Mouse (Mus musculus) layer of hippocampus, adult 2 months (tissue): ENCODE data around the gene Rad51b. TPM values are rescaled to one million over a fixed set of nuclear protein-coding genes. Genes with fewer than 3 reads are reported as not detected.

Experiments
- DNase-seq, 2 experiments: peaks; one replicate each; pipeline ENCODE4 v3.0.0; 2022; ENCODE audit warnings: low spot score in 2 of 2
- H3K27ac ChIP-seq: fragments of 200-600 bp; 2 replicates; pipeline ENCODE4 v1.8.1; 2022
- H3K4me3 ChIP-seq: fragments of 200-600 bp; 2 replicates; pipeline ENCODE4 v1.8.1; 2022; ENCODE audit warnings: mild to moderate bottlenecking
- CTCF ChIP-seq: fragments of 200-600 bp; conservative IDR thresholded peaks from 2 replicates; pipeline ENCODE4 v1.8.1; 2022; ENCODE audit warnings: antibody characterized with exemption, mild to moderate bottlenecking, moderate library complexity
- total RNA-seq, 2 experiments: library from RNA; stranded (reverse); gene quantifications; 2 replicates each; pipeline ENCODE4 v1.2.3; 2021

The Rad51b gene
- total RNA-seq, 2 experiments from 2014 or later, result 0.18 TPM; not detected in 1

- Histone ChIP-seq H3K27ac (no peak overlapping the region), H3K4me3 (no peak overlapping the region)
- TF ChIP-seq CTCF, result no peak
- no peak for DNase-seq
Measured at GRCm38 (mm10) chr12:79403992-79404391, 106.9 kb downstream of the Rad51b start.

- TF ChIP-seq CTCF, result no peak
Measured at GRCm38 (mm10) chr12:79404494-79404893, 107.4 kb downstream of the Rad51b start.

GRCm38 (mm10) chr12:79408677-79409076, 111.6 kb downstream of the Rad51b start:
- Histone ChIP-seq H3K27ac (no peak overlapping the region), H3K4me3 (no peak overlapping the region)
- TF ChIP-seq CTCF, result no peak
- no peak for DNase-seq

More at GRCm38 (mm10) chr12:79404494-79404893, 107.4 kb downstream of the Rad51b start:
- Histone ChIP-seq H3K4me3 (no peak overlapping the region), H3K27ac (no peak overlapping the region)
- DNase-seq, result no peak

GRCm38 (mm10) chr12:79409126-79409860, 112.2 kb downstream of the Rad51b start:
- no peak for DNase-seq
- no peak overlapping the region for H3K4me3 ChIP-seq

GRCm38 (mm10) chr12:79412894-79413507, 115.9 kb downstream of the Rad51b start:
- no peak for DNase-seq
- no peak overlapping the region for H3K4me3 ChIP-seq
- H3K27ac ChIP-seq, result no peak overlapping the region
- TF ChIP-seq CTCF, result no peak

More at GRCm38 (mm10) chr12:79409126-79409860, 112.2 kb downstream of the Rad51b start:
- H3K27ac ChIP-seq, result no peak overlapping the region
- no peak for TF ChIP-seq CTCF

- TF ChIP-seq CTCF, result no peak
- Histone ChIP-seq H3K27ac (no peak overlapping the region), H3K4me3 (no peak overlapping the region)
- no peak for DNase-seq
Measured at GRCm38 (mm10) chr12:79417360-79417759, 120.3 kb downstream of the Rad51b start.

GRCm38 (mm10) chr12:79420605-79421004, 123.5 kb downstream of the Rad51b start:
- DNase-seq, result no peak
- no peak overlapping the region for H3K4me3 ChIP-seq
- TF ChIP-seq CTCF, result no peak

DNA sequence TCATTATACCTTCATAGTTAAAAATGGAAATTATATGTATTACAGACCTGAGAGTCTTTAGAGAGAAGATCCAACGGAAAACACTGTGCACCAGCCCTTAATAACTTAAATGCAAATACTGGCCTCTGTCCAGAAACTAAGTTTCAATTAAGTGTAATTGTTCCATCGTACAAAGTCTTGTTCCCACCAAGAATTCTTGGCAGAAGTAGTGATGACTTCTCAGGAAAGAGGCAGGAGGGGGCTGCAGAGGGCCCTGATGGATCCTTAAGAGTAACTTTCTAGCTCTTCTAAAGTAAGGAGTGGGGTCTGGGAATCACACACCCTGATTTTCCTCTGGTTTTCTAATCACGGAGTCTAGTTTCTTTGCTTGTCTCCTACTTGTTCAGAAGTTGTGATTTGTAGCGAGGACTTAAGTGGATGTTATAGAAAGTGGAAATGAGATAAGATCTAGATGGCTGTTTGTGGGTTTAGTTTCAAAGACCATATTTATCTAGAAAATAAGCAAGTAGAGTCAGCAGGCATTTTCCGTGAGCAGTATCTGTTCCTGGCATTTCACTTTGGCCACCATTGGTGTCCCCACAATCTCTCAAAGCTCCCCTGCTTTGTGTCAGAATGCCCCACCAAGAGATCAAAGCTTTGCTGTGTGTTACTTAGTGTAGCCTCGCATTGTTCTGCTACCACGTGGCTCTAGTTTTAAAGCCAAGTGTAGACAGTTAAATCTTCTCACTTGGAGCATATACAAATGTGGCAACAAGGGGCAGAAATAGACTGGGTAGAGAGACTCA, 132.6 kb downstream of the Rad51b start:
- no peak for TF ChIP-seq CTCF
- Histone ChIP-seq H3K27ac (no peak overlapping the region), H3K4me3 (no peak overlapping the region)
- DNase-seq, result no peak

More at GRCm38 (mm10) chr12:79420605-79421004, 123.5 kb downstream of the Rad51b start:
- no peak overlapping the region for H3K27ac ChIP-seq

DNA sequence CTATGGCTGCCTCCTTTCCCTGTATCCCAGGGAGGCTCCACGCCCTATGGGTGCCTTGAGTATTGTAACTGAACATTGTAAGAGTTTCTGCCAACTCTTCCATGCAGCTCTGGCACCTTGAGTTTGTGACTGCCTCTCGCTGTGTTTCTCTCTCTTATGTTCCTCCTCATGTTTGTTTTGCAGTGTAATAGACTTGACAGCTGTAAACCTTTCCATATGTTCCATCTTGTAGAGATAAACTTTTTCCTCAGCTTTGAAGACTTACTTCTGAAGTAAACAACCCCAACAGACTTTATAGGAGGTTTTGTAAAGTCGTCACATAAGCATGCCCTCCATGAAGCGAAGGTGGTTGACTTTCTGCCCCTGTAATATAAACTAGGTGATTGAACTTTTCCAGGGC, 134.1 kb downstream of the Rad51b start:
- Histone ChIP-seq H3K4me3 (no peak overlapping the region), H3K27ac (no peak overlapping the region)
- no peak for TF ChIP-seq CTCF
- DNase-seq, result no peak

DNA sequence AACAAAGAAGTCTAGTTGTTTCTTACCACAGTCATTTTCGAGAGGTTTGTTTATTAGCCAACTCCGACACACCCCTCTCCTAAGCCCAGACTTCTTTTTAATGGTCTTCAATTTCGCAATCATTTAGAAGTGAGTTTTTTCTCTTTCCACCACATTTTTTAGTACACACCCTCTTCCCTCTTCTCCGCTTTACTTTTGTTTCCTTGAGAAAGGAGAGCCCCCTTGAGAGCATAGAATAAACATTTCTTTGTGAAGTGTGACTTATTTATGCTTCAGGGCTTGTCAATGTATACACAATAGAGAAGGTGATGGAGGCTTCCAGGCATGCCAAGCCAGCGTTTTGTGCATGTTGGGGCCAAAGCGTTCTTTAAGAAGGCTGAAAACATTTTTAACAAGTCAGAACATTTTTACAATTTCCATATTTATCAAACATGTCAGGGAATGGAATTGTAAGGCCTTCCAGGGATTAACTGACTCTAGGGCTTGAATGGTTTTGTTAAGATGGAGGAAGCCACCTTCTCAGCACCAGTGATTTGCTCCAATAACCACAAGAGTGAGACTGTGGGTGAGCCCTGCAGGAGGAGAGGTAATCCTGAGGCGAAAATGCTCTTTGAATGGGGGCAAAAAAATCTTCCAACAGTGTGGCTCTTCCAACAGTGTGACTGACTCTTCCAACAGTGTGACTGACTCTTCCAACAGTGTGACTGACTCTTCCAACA, 136.8 kb downstream of the Rad51b start:
- DNase-seq, result no peak
- TF ChIP-seq CTCF, result no peak

DNA sequence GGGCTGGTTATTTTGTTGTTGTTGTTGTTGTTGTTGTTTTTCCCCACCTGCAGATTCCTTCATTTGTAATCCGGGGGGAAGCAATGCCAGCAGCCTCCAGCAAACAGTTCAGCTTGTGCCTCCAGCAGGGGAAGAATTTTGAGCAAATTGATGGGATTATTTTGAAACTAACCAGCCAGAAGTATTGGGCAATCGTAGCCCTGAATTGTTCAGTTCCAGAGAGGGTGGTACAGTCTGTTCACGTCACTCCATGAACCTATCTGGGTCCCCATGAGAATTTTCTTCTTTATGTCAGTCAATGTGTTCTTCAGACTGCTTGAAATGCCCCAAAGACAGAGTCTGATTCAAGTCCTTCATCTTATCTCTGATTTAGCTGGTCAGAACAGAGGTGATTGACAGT, 138.4 kb downstream of the Rad51b start:
- Histone ChIP-seq H3K4me3 (no peak overlapping the region), H3K27ac (no peak overlapping the region)
- TF ChIP-seq CTCF, result no peak
- DNase-seq, result no peak

More for the DNA sequence above, 136.8 kb downstream of the Rad51b start:
- no peak overlapping the region for H3K27ac ChIP-seq
- H3K4me3 ChIP-seq, result no peak overlapping the region

DNA sequence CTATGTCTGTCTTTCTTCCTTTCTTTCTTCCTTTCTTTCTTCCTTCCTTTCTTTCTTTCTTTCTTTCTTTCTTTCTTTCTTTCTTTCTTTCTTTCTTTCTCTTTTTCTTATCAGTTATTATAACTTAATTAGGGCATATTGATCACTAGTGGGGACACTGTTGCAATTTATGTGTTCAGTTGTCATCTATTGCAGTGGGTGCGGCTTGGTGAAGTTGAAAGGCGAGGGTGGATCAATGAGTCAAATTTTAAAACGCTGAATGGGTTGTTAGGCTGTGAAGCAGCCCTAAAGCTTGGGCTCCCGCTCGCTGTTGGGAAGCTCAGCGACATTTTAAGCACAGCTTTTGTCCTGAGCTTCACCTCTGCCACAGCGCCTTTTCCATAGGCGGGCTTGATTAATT, 139.0 kb downstream of the Rad51b start:
- Histone ChIP-seq H3K4me3 (no peak overlapping the region), H3K27ac (peak overlapping the region; percentile 76; the same call in 1 of the 2 replicates)
- no peak for TF ChIP-seq CTCF
- DNase-seq, result no peak
